Mouse (Mus musculus) cerebellum, adult 2 months (tissue): Measurements from ENCODE around the gene Zfp819. TPM values are rescaled to one million over a fixed set of nuclear protein-coding genes. Genes with fewer than 3 reads are reported as not detected.

Experiments
- DNase-seq, 2 experiments: peaks; one replicate each; pipeline ENCODE4 v3.0.0; 2021
- H3K27ac ChIP-seq: fragments of 200-500 bp; 2 replicates; pipeline ENCODE4 v1.5.1; 2012; ENCODE audit warnings: low read length, control low read depth, inconsistent platforms; ENCODE audit not compliant: insufficient read depth
- H3K27me3 ChIP-seq: fragments of 200-500 bp; 2 replicates; pipeline ENCODE4 v1.6.1; 2012; ENCODE audit warnings: inconsistent platforms, mild to moderate bottlenecking, low read length, moderate library complexity; ENCODE audit not compliant: control insufficient read depth, insufficient read depth
- H3K4me1 ChIP-seq: fragments of 200-500 bp; 2 replicates; pipeline ENCODE4 v1.6.1; 2011; ENCODE audit warnings: low read length; ENCODE audit not compliant: control insufficient read depth, insufficient read depth
- H3K4me3 ChIP-seq: fragments of 200-500 bp; replicated peaks from 2 replicates; pipeline ENCODE3; 2011; ENCODE audit warnings: mild to moderate bottlenecking, low read depth, low read length, control low read depth; ENCODE audit not compliant: insufficient read depth
- CTCF ChIP-seq: fragments of 200-500 bp; IDR thresholded peaks from 2 replicates; pipeline ENCODE4 v1.5.1; 2011; ENCODE audit warnings: low read depth, mild to moderate bottlenecking, control low read depth, low read length, moderate library complexity, borderline replicate concordance; ENCODE audit not compliant: insufficient read depth
- POLR2A ChIP-seq: fragments of 200-500 bp; IDR thresholded peaks from 2 replicates; pipeline ENCODE4 v1.6.1; 2011; ENCODE audit warnings: low read length, control low read depth, borderline replicate concordance; ENCODE audit not compliant: insufficient read depth
- WGBS: fragments of 180-500 bp; shearing (Covaris S2); methylation state at CpG from one replicate; pipeline ENCODE4 v1.1.7; 2018; 5-methylcytosine and 5-hydroxymethylcytosine counted together
- polyA plus RNA-seq: library from polyadenylated mRNA; depleted of rRNA; stranded (reverse); fragments of >200 nt; gene quantifications from 2 replicates; pipeline ENCODE4 v1.2.3, GENCODE M21; 2012

Zfp819 gene
- polyA plus RNA-seq, 1 experiment = 0.10 TPM

DNA sequence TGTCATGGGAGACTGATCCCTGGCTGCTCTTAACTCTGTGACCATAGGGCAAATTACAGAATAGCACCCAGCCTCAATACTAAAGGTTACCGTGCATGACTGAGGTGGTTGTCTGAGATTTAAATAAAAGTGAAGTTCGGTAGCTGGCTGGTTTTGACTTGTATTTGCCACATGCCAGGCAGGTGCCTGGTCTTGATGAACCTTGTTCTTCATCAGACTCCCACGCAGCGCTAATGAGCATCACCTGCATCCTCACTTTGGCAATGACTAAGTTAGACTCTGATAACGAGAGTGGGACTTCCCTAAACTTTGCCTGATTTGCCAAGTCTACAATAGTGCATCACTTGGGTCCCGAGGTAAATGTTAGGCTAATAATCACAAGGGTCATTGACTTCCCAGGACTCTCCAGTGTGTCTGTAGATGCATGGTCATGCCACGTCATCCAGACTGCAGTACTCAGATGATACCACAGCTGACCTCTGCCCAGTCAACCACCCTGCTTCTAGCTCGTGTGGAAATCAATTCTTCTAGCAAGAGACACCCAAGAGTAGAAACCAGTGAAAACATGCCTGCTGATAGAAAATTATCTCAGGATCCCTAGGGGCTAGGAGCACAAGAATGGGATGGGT, 18.9 kb downstream of the Zfp819 start:
- H3K27me3 ChIP-seq = no peaks in the 10 kb centered on the region

DNA sequence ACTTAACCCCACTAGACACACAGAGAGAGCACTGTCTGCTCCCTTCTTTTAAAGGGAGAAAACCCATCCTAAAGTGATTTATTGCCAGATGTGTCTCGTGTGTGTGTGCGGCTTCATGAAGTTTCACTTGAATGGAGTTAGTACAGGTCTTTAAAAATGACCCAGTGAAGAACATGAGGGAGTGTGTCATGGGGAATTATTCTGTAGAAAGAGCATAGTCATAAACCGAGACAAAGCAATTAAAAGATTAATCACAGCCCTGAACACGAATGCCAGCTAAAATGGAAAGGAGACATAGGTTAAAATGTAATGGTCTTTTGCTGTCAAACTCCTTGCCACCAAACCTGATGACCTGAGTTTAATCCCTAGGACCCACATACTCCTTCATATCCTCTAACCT, 27.0 kb downstream of the Zfp819 start:
- no peak for DNase-seq
- no peak for TF ChIP-seq POLR2A
- TF ChIP-seq CTCF = no peak
- H3K27me3 ChIP-seq = no peaks in the 10 kb centered on the region
- H3K4me1 ChIP-seq = no peaks in the 10 kb centered on the region
- no peak overlapping the region for H3K27ac ChIP-seq
- 68% methylated on average over 4 of the region's 4 CpGs for WGBS
- H3K4me3 ChIP-seq = no peak overlapping the region

More for the DNA sequence above, 18.9 kb downstream of the Zfp819 start:
- TF ChIP-seq CTCF (no peak), POLR2A (no peak)
- Histone ChIP-seq H3K4me3 (no peak overlapping the region), H3K4me1 (no peaks in the 10 kb centered on the region), H3K27ac (no peak overlapping the region)
- WGBS = 82% methylated on average over 8 of the region's 8 CpGs
- no peak for DNase-seq

DNA sequence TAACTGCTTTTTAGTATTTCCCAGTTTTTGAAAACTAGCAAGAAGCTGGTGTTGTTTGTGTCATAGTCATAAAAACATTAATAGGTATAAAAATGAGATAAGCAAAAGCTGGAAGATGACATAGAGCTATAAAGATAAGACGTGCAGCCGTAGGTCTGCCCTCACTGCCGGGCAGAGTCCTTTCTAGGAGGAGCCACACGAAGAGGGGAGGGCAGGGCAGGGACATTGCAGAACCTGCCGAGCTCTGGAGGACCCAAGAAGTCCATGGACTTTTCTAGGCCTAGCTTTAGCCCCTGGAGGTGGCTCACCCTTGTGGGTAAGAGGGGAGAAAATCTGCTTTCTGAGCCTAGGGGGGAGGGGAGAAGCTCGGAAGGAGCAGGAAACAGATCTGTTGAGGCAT, 27.5 kb downstream of the Zfp819 start, which contains the start of gene Ceacam18:
Gene Ceacam18, plus strand, starts transcription at position 208 of the 400 bp plus-strand sequence.
- Histone ChIP-seq H3K4me1 (no peaks in the 10 kb centered on the region), H3K27ac (no peak within 1 kb of the TSS), H3K4me3 (no peak within 1 kb of the TSS), H3K27me3 (no peaks in the 10 kb centered on the region)
- TF ChIP-seq CTCF (no peak), POLR2A (no peak)
- WGBS = 70% methylated on average over 6 of the region's 6 CpGs
- no peak for DNase-seq

- DNase-seq = no peak
- Histone ChIP-seq H3K4me1 (no peaks in the 10 kb centered on the region), H3K4me3 (no peak overlapping the region), H3K27me3 (no peaks in the 10 kb centered on the region), H3K27ac (no peak overlapping the region)
- WGBS = 61% methylated on average over 2 of the region's 2 CpGs
- TF ChIP-seq POLR2A (no peak), CTCF (no peak)
Measured at GRCm38 (mm10) chr7:43636194-43636593, 29.2 kb downstream of the Zfp819 start.

DNA sequence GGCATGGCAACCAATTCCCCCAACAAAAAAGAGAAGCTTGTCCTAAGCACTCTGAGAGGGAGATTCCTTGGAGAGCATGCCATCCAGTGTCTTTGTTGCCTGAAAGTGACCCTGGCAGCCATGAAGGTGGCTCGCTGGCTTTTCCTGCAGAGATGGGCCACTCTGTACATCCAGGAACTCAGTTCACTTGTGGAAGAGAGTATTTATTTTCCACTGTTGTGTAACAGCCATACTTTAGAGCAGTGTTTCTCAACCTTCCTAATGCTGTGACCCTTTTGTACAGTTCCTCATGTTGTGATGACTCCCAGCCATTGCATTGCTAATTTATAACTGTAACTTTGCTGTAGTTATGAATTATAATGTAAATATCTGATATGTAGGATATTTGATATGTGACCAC, 30.1 kb downstream of the Zfp819 start:
- Histone ChIP-seq H3K27me3 (no peaks in the 10 kb centered on the region), H3K4me3 (no peak overlapping the region), H3K4me1 (no peaks in the 10 kb centered on the region), H3K27ac (no peak overlapping the region)
- TF ChIP-seq CTCF (no peak), POLR2A (no peak)
- WGBS = 42% methylated on average over 1 of the region's 1 CpGs
- no peak for DNase-seq

- Histone ChIP-seq H3K4me3 (no peak overlapping the region), H3K27ac (no peak overlapping the region), H3K4me1 (no peaks in the 10 kb centered on the region), H3K27me3 (no peaks in the 10 kb centered on the region)
- DNase-seq = no peak
- WGBS = 76% methylated on average over 5 of the region's 5 CpGs
- TF ChIP-seq POLR2A = no peak
- no peak for TF ChIP-seq CTCF
Measured at GRCm38 (mm10) chr7:43642587-43642986, 35.6 kb downstream of the Zfp819 start.

GRCm38 (mm10) chr7:43643046-43643652, 36.2 kb downstream of the Zfp819 start:
- DNase-seq = no peak
- WGBS = 80% methylated on average over 17 of the region's 17 CpGs
- Histone ChIP-seq H3K27me3 (no peaks in the 10 kb centered on the region), H3K27ac (no peak overlapping the region), H3K4me1 (no peaks in the 10 kb centered on the region), H3K4me3 (no peak overlapping the region)
- no peak for TF ChIP-seq CTCF
- TF ChIP-seq POLR2A = no peak

DNA sequence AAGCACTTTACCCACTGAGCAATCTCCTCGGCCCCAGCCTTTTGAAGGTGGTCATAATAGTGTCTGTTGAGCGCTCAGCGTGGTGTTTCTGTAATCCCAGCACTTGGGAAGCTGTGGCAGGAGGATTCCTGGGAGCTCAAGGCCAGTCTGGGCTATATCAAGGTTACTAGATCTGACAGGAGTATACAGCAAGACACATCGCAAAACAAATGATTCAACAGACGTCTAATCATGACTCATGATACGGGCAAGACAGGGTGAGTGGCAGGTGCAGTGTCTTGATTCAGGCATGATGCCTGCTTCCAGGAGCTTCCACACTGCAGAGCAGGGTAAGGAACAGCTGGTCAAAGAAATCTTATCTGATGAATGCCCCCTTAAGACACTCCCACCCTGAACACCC, 45.7 kb downstream of the Zfp819 start:
- Histone ChIP-seq H3K27ac (no peak overlapping the region), H3K27me3 (no peaks in the 10 kb centered on the region), H3K4me3 (no peak overlapping the region), H3K4me1 (no peaks in the 10 kb centered on the region)
- TF ChIP-seq CTCF = no peak
- TF ChIP-seq POLR2A = no peak
- no peak for DNase-seq
- whole genome bisulfite sequencing = 89% methylated on average over 6 of the region's 6 CpGs
